Mouse (Mus musculus) kidney, postnatal 0 days (tissue): ENCODE results near the gene Kcna1. TPM values are rescaled to one million over a fixed set of nuclear protein-coding genes. Genes with fewer than 3 reads are reported as not detected.

ENCODE experiments used
- ATAC-seq: fragments of 200-750 bp; cut with Nextera tagmentation; replicated peaks from 2 replicates; pipeline ENCODE4 v1.8.0; 2017; ENCODE audit warnings: low read depth, moderate number of reproducible peaks, moderate TSS enrichment, moderate library complexity; ENCODE audit not compliant: low FRiP score
- DNase-seq: peaks from one replicate; pipeline ENCODE4 v3.0.0-alpha.2; 2016; ENCODE audit warnings: low spot score
- H3K27ac ChIP-seq: fragments of 300-500 bp; sonication (generic); 2 replicates; pipeline ENCODE4 v1.5.1; 2014; ENCODE audit warnings: mild to moderate bottlenecking
- H3K27me3 ChIP-seq: fragments of 300-500 bp; sonication (generic); 2 replicates; pipeline ENCODE4 v1.6.1; 2014; ENCODE audit warnings: low read length, mixed read lengths; ENCODE audit not compliant: insufficient read depth
- H3K36me3 ChIP-seq: fragments of 300-500 bp; sonication (generic); 2 replicates; pipeline ENCODE4 v1.6.1; 2014; ENCODE audit warnings: low read length, mixed read lengths; ENCODE audit not compliant: insufficient read depth
- H3K4me1 ChIP-seq: fragments of 300-500 bp; sonication (generic); replicated peaks from 2 replicates; pipeline ENCODE4 v1.6.1; 2014; ENCODE audit warnings: antibody characterized with exemption, low read length, mixed read lengths; ENCODE audit not compliant: insufficient read depth
- H3K4me2 ChIP-seq: fragments of 300-500 bp; sonication (generic); 2 replicates; pipeline ENCODE4 v1.6.1; 2014; ENCODE audit warnings: mild to moderate bottlenecking, low read length, moderate library complexity, mixed read lengths
- H3K4me3 ChIP-seq: fragments of 300-500 bp; sonication (generic); replicated peaks from 2 replicates; pipeline ENCODE4 v1.5.1; 2014; ENCODE audit warnings: low read depth, low read length
- H3K9ac ChIP-seq: fragments of 300-500 bp; sonication (generic); 2 replicates; pipeline ENCODE4 v1.6.1; 2014; ENCODE audit warnings: low read depth, low read length
- H3K9me3 ChIP-seq: fragments of 300-500 bp; sonication (generic); replicated peaks from 2 replicates; pipeline ENCODE4 v1.6.1; 2016; ENCODE audit warnings: low read length, inconsistent platforms, mixed read lengths
- CTCF ChIP-seq: IDR thresholded peaks from 2 replicates; pipeline ENCODE4 v1.5.1; 2016; ENCODE audit warnings: antibody characterized with exemption, low read depth, mild to moderate bottlenecking, moderate library complexity
- WGBS: fragments of 180-500 bp; shearing (Covaris S2); extraction: QIAGEN DNeasy Blood & Tissue Kit; methylation state at CpG from one replicate; pipeline ENCODE4 v1.1.7; 2014; 5-methylcytosine and 5-hydroxymethylcytosine counted together
- polyA plus RNA-seq: library from polyadenylated mRNA; unstranded; fragments of >200 nt; fragmentation: Nextera tagmentation; extraction: Ambion mirVana; gene quantifications from 2 replicates; pipeline ENCODE4 v1.2.1, GENCODE M21; 2015

Kcna1 gene
- polyA plus RNA-seq, 1 experiment from 2014 or later: 0.29 TPM

DNA sequence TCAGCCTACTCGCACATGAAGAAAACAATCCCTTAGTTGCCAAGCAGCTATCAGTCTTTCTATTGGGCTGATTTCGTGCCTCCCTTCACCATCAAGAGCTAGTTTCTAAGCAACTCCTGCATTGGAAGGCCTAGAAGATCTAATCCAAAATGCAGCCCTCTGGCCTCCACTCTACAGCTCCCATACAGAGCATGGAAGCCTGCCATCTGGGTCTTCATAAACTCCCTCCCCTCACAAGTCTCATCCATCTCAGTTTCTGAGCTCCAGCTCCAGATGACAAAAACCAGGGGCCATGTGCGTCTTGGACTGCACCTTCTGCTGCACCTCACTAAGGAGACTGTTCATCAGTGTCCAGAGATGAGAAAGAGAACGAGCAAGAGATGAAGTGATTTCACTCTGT, 52.8 kb downstream of the Kcna1 start:
- H3K27ac ChIP-seq: no peak overlapping the region
- no peak for ATAC-seq

More for the DNA sequence above, 52.8 kb downstream of the Kcna1 start:
- TF ChIP-seq CTCF: no peak
- Histone ChIP-seq H3K27me3 (no peaks in the 10 kb centered on the region), H3K9me3 (no peaks in the 10 kb centered on the region), H3K4me3 (no peak overlapping the region), H3K4me1 (no peaks in the 10 kb centered on the region), H3K9ac (no peak overlapping the region), H3K36me3 (no peaks in the 10 kb centered on the region), H3K4me2 (no peak overlapping the region)
- WGBS: 87% methylated on average over 4 of the region's 4 CpGs
- no peak for DNase-seq

Other genes with a start within 250 kb of the Kcna1 start
- 3.0 and 3.5 TPM in 2 replicates for gene Kcna5, start 111.0 kb downstream of the Kcna1 start, polyA plus RNA-seq
- gene Kcna6, start 94.3 kb upstream of the Kcna1 start, polyA plus RNA-seq: 1.4 and 2.1 TPM in 2 replicates
- gene Ndufa9, start 202.8 kb upstream of the Kcna1 start, polyA plus RNA-seq: 298 and 340 TPM in 2 replicates
- not detected in 2 replicates for gene Akap3, start 206.7 kb upstream of the Kcna1 start, polyA plus RNA-seq